Mouse (Mus musculus) liver, postnatal 0 days (tissue): ENCODE measurements around the gene Colq.

Source experiments
- CTCF ChIP-seq: sonication (generic); IDR thresholded peaks from 2 replicates; pipeline ENCODE4 v1.5.1; 2016; ENCODE audit warnings: antibody characterized with exemption, low read depth
- EP300 ChIP-seq: IDR thresholded peaks from 2 replicates; pipeline ENCODE4 v1.6.1; 2016; ENCODE audit warnings: antibody characterized with exemption, low read depth, mild to moderate bottlenecking

- TF ChIP-seq CTCF (no peak), EP300 (no peak)
Observed at GRCm38 (mm10) chr14:31521318-31521717, 69.8 kb downstream of the Colq start.
